Mouse (Mus musculus) bone marrow, adult 2 months (tissue): Measurements from ENCODE around the gene Nacc2.

Experiments
- CTCF ChIP-seq: fragments of 200-500 bp; IDR thresholded peaks from 2 replicates; pipeline ENCODE4 v1.5.1; 2011; ENCODE audit warnings: low read length, control low read depth; ENCODE audit not compliant: control insufficient read depth, insufficient read depth
- POLR2A ChIP-seq: fragments of 200-500 bp; IDR thresholded peaks from 2 replicates; pipeline ENCODE4 v1.6.1; 2011; ENCODE audit warnings: low read depth, mild to moderate bottlenecking, control low read depth, low read length, borderline replicate concordance; ENCODE audit not compliant: control insufficient read depth

GRCm38 (mm10) chr2:26037386-26037785 is 85.6 kb downstream of the Nacc2 start:
- TF ChIP-seq CTCF (no peak), POLR2A (no peak)
